Comparison of ENCODE assay signal across 7 mouse cellular contexts in the genomic region with DNA sequence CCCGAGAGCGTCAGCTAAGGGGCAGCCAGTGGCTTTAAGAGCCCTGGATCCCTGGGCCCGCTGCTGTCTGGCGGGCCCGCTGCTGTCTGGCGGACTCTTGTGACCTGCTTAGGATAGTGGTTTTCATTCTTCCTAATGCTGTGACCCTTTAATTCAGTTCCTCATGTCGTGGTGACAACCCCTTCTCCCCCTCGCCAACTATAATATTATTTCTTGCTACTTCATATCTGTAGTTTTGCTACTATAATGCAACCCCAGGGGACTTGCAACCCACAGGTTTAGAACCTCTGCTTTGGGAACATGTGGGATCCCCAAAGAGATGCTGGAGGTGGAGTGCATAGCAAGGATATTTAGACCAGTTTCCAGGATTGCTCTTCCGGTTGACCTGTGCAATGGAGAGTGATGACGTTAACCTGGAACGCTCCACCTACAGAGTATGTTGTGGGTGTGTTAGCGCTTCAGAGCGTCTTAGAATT. TPM values are rescaled to one million over a fixed set of nuclear protein-coding genes. Genes with fewer than 3 reads are reported as not detected.
DNase-seq lines count a peak whose midpoint lies in the region; ATAC-seq lines count a peak whose summit lies in the region.

No protein-coding gene starts in this region.

- no peaks in the 10 kb centered on the region for H3K9me3 ChIP-seq in forebrain, embryonic 15.5 days
- H3K9me3 ChIP-seq in liver, embryonic 15.5 days (replicated peaks): no peaks in the 10 kb centered on the region

- WGBS in forebrain, embryonic 15.5 days: 31% methylated on average over 13 of the region's 13 CpGs
- 37% methylated on average over 13 of the region's 13 CpGs for whole genome bisulfite sequencing in liver, embryonic 15.5 days (ENCODE audit: insufficient replicate concordance)

- peak overlapping the region; percentile 86 for H3K4me3 ChIP-seq in forebrain, embryonic 15.5 days
- peak overlapping the region; percentile 68 for H3K4me3 ChIP-seq in liver, embryonic 15.5 days (replicated peaks)

- intact Hi-C loops in left cerebral cortex, postnatal 4 days (cut with DNase I): no loop called here

- H3K4me1 ChIP-seq in forebrain, embryonic 15.5 days: peaks cover 17% of the 10 kb centered on the region
- peaks cover 28% of the 10 kb centered on the region for H3K4me1 ChIP-seq in liver, embryonic 15.5 days (replicated peaks)

- no peaks in the 10 kb centered on the region for H3K36me3 ChIP-seq in forebrain, embryonic 15.5 days
- H3K36me3 ChIP-seq in liver, embryonic 15.5 days (replicated peaks): no peaks in the 10 kb centered on the region

- peak overlapping the region; percentile 67 for H3K4me2 ChIP-seq in forebrain, embryonic 15.5 days (replicated peaks)
- peak overlapping the region; percentile 95 for H3K4me2 ChIP-seq in liver, embryonic 15.5 days

- peak; percentile 41 for ATAC-seq in forebrain, embryonic 15.5 days (replicated peaks)
- no peak for ATAC-seq in liver, embryonic 15.5 days (ENCODE audit: insufficient read depth)
- ATAC-seq in monocyte, adult 5-6 weeks (replicated peaks; ENCODE audit: insufficient number of reproducible peaks, low FRiP score, low TSS enrichment, poor library complexity, severe bottlenecking): no peak

- H3K9ac ChIP-seq in forebrain, embryonic 15.5 days (replicated peaks): peak overlapping the region; percentile 50
- peak overlapping the region; percentile 42 for H3K9ac ChIP-seq in liver, embryonic 15.5 days

- peak overlapping the region; percentile 92 for H3K27ac ChIP-seq in forebrain, embryonic 15.5 days (replicated peaks)
- no peak overlapping the region for H3K27ac ChIP-seq in liver, embryonic 15.5 days (replicated peaks)

- peak; percentile 44 for DNase-seq in left cerebral cortex, postnatal 4 days
- DNase-seq in left cerebral cortex, adult 9 months (ENCODE audit: low spot score in 2 of 2): no peak
- DNase-seq in cerebellum, adult 11-12 months: peak; percentile 44
- peak; percentile 63 for DNase-seq in retina, embryonic 14.5 days (ENCODE audit: low spot score)

- H3K27me3 ChIP-seq in forebrain, embryonic 15.5 days: no peaks in the 10 kb centered on the region
- H3K27me3 ChIP-seq in liver, embryonic 15.5 days: no peaks in the 10 kb centered on the region

RNA-seq across cellular contexts. Expression of a gene that starts 0.4 kb away (rescaled TPM):
- total RNA-seq in left cerebral cortex, postnatal 4 days (2021): under 1 TPM; 0.40 to 0.84 TPM
- 0.51 and 0.91 TPM in 2 replicates for polyA plus RNA-seq in forebrain, embryonic 15.5 days (2015; fragmentation: Nextera tagmentation; extraction: Ambion mirVana)
- polyA plus RNA-seq in liver, embryonic 15.5 days (2015; fragmentation: Nextera tagmentation; extraction: Ambion mirVana): not detected in 2 replicates
- total RNA-seq in monocyte, adult 5-6 weeks (2017): not detected in 3 replicates

RNA-seq across cellular contexts. Expression of a gene that starts 0.9 kb away (rescaled TPM):
- 10 to 100 TPM; 55.8 to 55.9 TPM for total RNA-seq in left cerebral cortex, postnatal 4 days (2021)
- polyA plus RNA-seq in forebrain, embryonic 15.5 days (2015; fragmentation: Nextera tagmentation; extraction: Ambion mirVana): 86.9 and 90.8 TPM in 2 replicates
- 5.6 and 7.2 TPM in 2 replicates for polyA plus RNA-seq in liver, embryonic 15.5 days (2015; fragmentation: Nextera tagmentation; extraction: Ambion mirVana)
- 7.7 to 16.5 TPM (median 9.2 TPM) in 3 replicates for total RNA-seq in monocyte, adult 5-6 weeks (2017)

RNA-seq across cellular contexts. Expression of a gene that starts 24.2 kb away (rescaled TPM):
- total RNA-seq in left cerebral cortex, postnatal 4 days (2021): 1 to 10 TPM; 6.5 to 6.7 TPM
- 11.8 and 12.0 TPM in 2 replicates for polyA plus RNA-seq in forebrain, embryonic 15.5 days (2015; fragmentation: Nextera tagmentation; extraction: Ambion mirVana)
- 4.5 and 4.9 TPM in 2 replicates for polyA plus RNA-seq in liver, embryonic 15.5 days (2015; fragmentation: Nextera tagmentation; extraction: Ambion mirVana)
- total RNA-seq in monocyte, adult 5-6 weeks (2017): 10.6 to 24.4 TPM (median 19.6 TPM) in 3 replicates

RNA-seq across cellular contexts. Expression of a gene that starts 26.4 kb away (rescaled TPM):
- 10 to 100 TPM; 21.2 to 23.5 TPM for total RNA-seq in left cerebral cortex, postnatal 4 days (2021)
- polyA plus RNA-seq in forebrain, embryonic 15.5 days (2015; fragmentation: Nextera tagmentation; extraction: Ambion mirVana): 12.7 and 13.6 TPM in 2 replicates
- 2.7 TPM in 2 replicates for polyA plus RNA-seq in liver, embryonic 15.5 days (2015; fragmentation: Nextera tagmentation; extraction: Ambion mirVana)
- 16.1 to 36.4 TPM (median 22.6 TPM) in 3 replicates for total RNA-seq in monocyte, adult 5-6 weeks (2017)

Comparison
In these comparisons a context has a peak if more than half of its experiments do, and no peak if none do; other contexts are left out.
1. DNase-seq: peak in left cerebral cortex, postnatal 4 days (single experiment), cerebellum, adult 11-12 months (single experiment) and retina, embryonic 14.5 days (single experiment); none in left cerebral cortex, adult 9 months (0 of 2).